Mouse (Mus musculus) left cerebral cortex, adult 18-20 months (tissue): ENCODE results near the gene Kcnk3. TPM values are rescaled to one million over a fixed set of nuclear protein-coding genes. Genes with fewer than 3 reads are reported as not detected.

Source experiments
- DNase-seq, 2 experiments: peaks; one replicate each; pipeline ENCODE4 v3.0.0; 2021 to 2022; ENCODE audit warnings: low spot score in 2 of 2, mixed read lengths in 1 of 2
- total RNA-seq, 2 experiments: library from RNA; stranded (reverse); gene quantifications; 2 replicates each; pipeline ENCODE4 v1.2.3; 2021

Kcnk3 gene
- total RNA-seq, 2 experiments from 2014 or later, result 22.6 to 24.2 TPM

GRCm38 (mm10) chr5:30630401-30630800 is 42.4 kb downstream of the Kcnk3 start:
- peak; percentile 50 to 60 for DNase-seq

GRCm38 (mm10) chr5:30632134-30632533 is 44.2 kb downstream of the Kcnk3 start:
- DNase-seq, result no peak

- DNase-seq, result no peak
These were observed 49.0 kb downstream of the Kcnk3 start for GRCm38 (mm10) chr5:30636994-30637393.

- DNase-seq, result peak; percentile 83 to 85
These were observed 50.1 kb downstream of the Kcnk3 start for GRCm38 (mm10) chr5:30638041-30638440.

GRCm38 (mm10) chr5:30643477-30644179 is 55.7 kb downstream of the Kcnk3 start:
- peak; percentile 33 to 51 for DNase-seq

GRCm38 (mm10) chr5:30646036-30646435 is 58.1 kb downstream of the Kcnk3 start:
- no peak for DNase-seq

GRCm38 (mm10) chr5:30647396-30647795 is 59.4 kb downstream of the Kcnk3 start:
- no peak for DNase-seq

GRCm38 (mm10) chr5:30647815-30648560 is 60.0 kb downstream of the Kcnk3 start, which contains the start of gene Slc35f6:
Slc35f6 (plus strand) TSS chr5:30647933.
- DNase-seq, result peak; percentile 94

- DNase-seq, result no peak
These were observed 61.6 kb downstream of the Kcnk3 start for GRCm38 (mm10) chr5:30649558-30649957.

- no peak for DNase-seq
These were observed 62.8 kb downstream of the Kcnk3 start for GRCm38 (mm10) chr5:30650756-30651155.

- no peak for DNase-seq
These were observed 63.6 kb downstream of the Kcnk3 start for GRCm38 (mm10) chr5:30651554-30651953.

GRCm38 (mm10) chr5:30653246-30653645 is 65.3 kb downstream of the Kcnk3 start:
- DNase-seq, result no peak

- no peak for DNase-seq
These were observed 67.1 kb downstream of the Kcnk3 start for GRCm38 (mm10) chr5:30655042-30655441.

- DNase-seq, result no peak
These were observed 67.7 kb downstream of the Kcnk3 start for GRCm38 (mm10) chr5:30655526-30656195.

- no peak for DNase-seq
These were observed 71.1 kb downstream of the Kcnk3 start for GRCm38 (mm10) chr5:30659042-30659441.

GRCm38 (mm10) chr5:30660278-30660677 is 72.3 kb downstream of the Kcnk3 start:
- no peak for DNase-seq

- DNase-seq, result no peak
These were observed 72.8 kb downstream of the Kcnk3 start for GRCm38 (mm10) chr5:30660813-30661212.

- DNase-seq, result no peak
These were observed 77.4 kb downstream of the Kcnk3 start for GRCm38 (mm10) chr5:30665360-30665759.

GRCm38 (mm10) chr5:30665968-30666367 is 78.0 kb downstream of the Kcnk3 start:
- DNase-seq, result peak; percentile 58

GRCm38 (mm10) chr5:30666391-30667195 is 78.6 kb downstream of the Kcnk3 start, which contains the start of gene Cenpa:
Cenpa (plus strand) TSS chr5:30666777.
- DNase-seq, result peak; percentile 84 to 89

GRCm38 (mm10) chr5:30667215-30667614 is 79.2 kb downstream of the Kcnk3 start:
- DNase-seq, result no peak
